Mouse (Mus musculus) myocyte (in vitro differentiated cells): ENCODE measurements around the gene Hnrnph1. TPM values are rescaled to one million over a fixed set of nuclear protein-coding genes. Genes with fewer than 3 reads are reported as not detected.

Source experiments
- H3K27me3 ChIP-seq: one replicate; pipeline ENCODE4 v1.6.1; 2011; ENCODE audit not compliant: control insufficient read depth, insufficient read depth, insufficient read length
- H3K36me3 ChIP-seq: one replicate; pipeline ENCODE4 v1.6.1; 2011; ENCODE audit not compliant: control insufficient read depth, insufficient read depth
- H3K4me2 ChIP-seq: one replicate; pipeline ENCODE4 v1.6.1; 2011; ENCODE audit warnings: low read depth, control low read depth
- H3K4me3 ChIP-seq: one replicate; pipeline ENCODE4 v1.5.1; 2011; ENCODE audit warnings: mild to moderate bottlenecking, control low read depth, moderate library complexity
- H3K79me2 ChIP-seq: one replicate; pipeline ENCODE4 v1.6.1; 2011; ENCODE audit not compliant: control insufficient read depth, insufficient read depth
- H3ac ChIP-seq: one replicate; pipeline ENCODE4 v1.6.1; 2011; ENCODE audit not compliant: control insufficient read depth, insufficient read length
- CEBPB ChIP-seq: IDR thresholded peaks from 2 replicates; pipeline ENCODE4 v1.6.1; 2011; ENCODE audit warnings: mild to moderate bottlenecking, moderate library complexity; ENCODE audit not compliant: poor library complexity, insufficient read depth, severe bottlenecking
- E2F4 ChIP-seq: IDR thresholded peaks from one replicate; pipeline ENCODE4 v1.6.1; 2011; ENCODE audit warnings: mild to moderate bottlenecking, control low read depth, moderate library complexity; ENCODE audit not compliant: insufficient read depth
- MAX ChIP-seq: IDR thresholded peaks from one replicate; pipeline ENCODE4 v1.6.1; 2011; ENCODE audit warnings: low read depth, mild to moderate bottlenecking, control low read depth
- MYOD1 ChIP-seq, 3 experiments: IDR thresholded peaks; one replicate each; pipeline ENCODE4 v1.6.1; 2011; ENCODE audit warnings: control low read depth in 2 of 3, low read depth in 2 of 3, mild to moderate bottlenecking in 2 of 3, moderate library complexity in 1 of 3; ENCODE audit not compliant: insufficient read length in 2 of 3, control insufficient read depth in 1 of 3
- MYOG ChIP-seq, 3 experiments: IDR thresholded peaks; one replicate each; pipeline ENCODE4 v1.6.1; 2011; ENCODE audit warnings: control low read depth in 2 of 3, low read depth in 2 of 3, mild to moderate bottlenecking in 2 of 3; ENCODE audit not compliant: insufficient read length in 2 of 3, control insufficient read depth in 1 of 3, insufficient read depth in 1 of 3
- POLR2A ChIP-seq: IDR thresholded peaks from one replicate; pipeline ENCODE4 v1.6.1; 2011; ENCODE audit warnings: low read depth, mild to moderate bottlenecking, control low read depth, moderate library complexity; ENCODE audit not compliant: insufficient read length
- POLR2AphosphoS2 ChIP-seq: IDR thresholded peaks from one replicate; pipeline ENCODE4 v1.6.1; 2011; ENCODE audit warnings: low read depth, control low read depth; ENCODE audit not compliant: insufficient read length
- REST ChIP-seq: IDR thresholded peaks from one replicate; pipeline ENCODE4 v1.6.1; 2011; ENCODE audit warnings: mild to moderate bottlenecking, control low read depth, moderate library complexity; ENCODE audit not compliant: insufficient read depth, insufficient read length
- SRF ChIP-seq: IDR thresholded peaks from one replicate; pipeline ENCODE4 v1.6.1; 2011; ENCODE audit warnings: low read depth; ENCODE audit not compliant: control insufficient read depth, insufficient read length
- TCF12 ChIP-seq: IDR thresholded peaks from one replicate; pipeline ENCODE4 v1.6.1; 2011; ENCODE audit warnings: mild to moderate bottlenecking, control low read depth; ENCODE audit not compliant: poor library complexity, insufficient read depth, severe bottlenecking
- TCF3 ChIP-seq: IDR thresholded peaks from one replicate; pipeline ENCODE4 v1.6.1; 2011; ENCODE audit warnings: low read depth, control low read depth; ENCODE audit not compliant: insufficient read length
- USF1 ChIP-seq: IDR thresholded peaks from one replicate; pipeline ENCODE4 v1.6.1; 2011; ENCODE audit warnings: low read depth, mild to moderate bottlenecking, control low read depth, moderate library complexity
- polyA plus RNA-seq: library from polyadenylated mRNA; unstranded; fragments of >200 nt; fragmentation: generic; extraction: Trizol; gene quantifications from one replicate; pipeline ENCODE4 v1.2.1, GENCODE M21; 2012; ENCODE audit warnings: missing spikeins

Hnrnph1 gene
- polyA plus RNA-seq, 1 experiment = 54.5 TPM

DNA sequence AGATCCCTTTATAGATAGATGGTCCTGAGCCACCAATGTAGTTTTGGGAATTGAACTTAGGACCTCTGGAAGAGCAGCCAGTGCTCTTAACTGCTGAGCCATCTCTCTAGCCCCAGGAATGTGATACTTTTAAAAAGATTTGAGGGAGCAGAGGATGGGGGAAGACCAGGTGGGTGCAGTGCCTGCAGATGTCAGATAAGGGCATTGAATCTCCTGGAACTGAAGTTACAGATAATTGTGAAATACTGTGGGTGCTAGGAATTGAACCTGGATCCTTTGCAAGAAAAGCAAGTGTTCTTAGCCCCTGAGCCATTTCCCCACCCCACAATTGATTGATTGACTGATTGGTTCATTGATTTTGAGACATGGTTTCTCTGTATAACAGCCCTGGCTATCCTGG is 11.5 kb upstream of the Hnrnph1 start:
- Histone ChIP-seq H3ac (no peak overlapping the region), H3K27me3 (no peaks in the 10 kb centered on the region), H3K4me2 (no peak overlapping the region), H3K4me3 (no peak overlapping the region), H3K36me3 (no peaks in the 10 kb centered on the region), H3K79me2 (no peaks in the 10 kb centered on the region)
- TF ChIP-seq REST (no peak), POLR2AphosphoS2 (no peak), MYOD1 (IDR thresholded peaks at IDR 0.05; ENCODE audit: control insufficient read depth in 1 of 3, insufficient read length in 2 of 3, low read depth in 2 of 3) (no peak), E2F4 (no peak), POLR2A (no peak), TCF3 (no peak), SRF (no peak), MYOG (IDR thresholded peaks at IDR 0.05; ENCODE audit: control insufficient read depth in 1 of 3, insufficient read depth in 1 of 3, insufficient read length in 2 of 3, low read depth in 2 of 3) (no peak), TCF12 (no peak), MAX (no peak), USF1 (no peak), CEBPB (no peak)

DNA sequence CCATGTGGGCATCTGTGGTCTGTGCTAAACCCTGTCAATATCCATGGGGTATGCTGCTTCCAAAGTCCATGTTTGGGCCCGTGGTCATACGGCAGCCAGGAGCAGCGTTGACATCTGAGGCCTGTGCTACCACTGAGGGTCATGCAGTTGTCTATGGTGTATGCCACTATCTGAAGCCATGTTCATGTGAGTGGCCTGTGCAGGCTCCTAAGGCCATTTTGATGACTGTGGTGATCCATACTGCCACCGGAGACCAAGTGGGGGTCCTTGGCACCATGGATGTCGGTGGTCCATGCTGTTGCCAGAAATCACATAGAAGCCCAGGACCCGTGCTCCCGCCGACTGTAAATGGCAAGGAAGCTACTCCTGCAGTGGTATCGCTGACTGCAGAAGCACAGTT is 9.3 kb upstream of the Hnrnph1 start:
- Histone ChIP-seq H3K79me2 (no peaks in the 10 kb centered on the region), H3K27me3 (no peaks in the 10 kb centered on the region), H3K36me3 (no peaks in the 10 kb centered on the region), H3K4me2 (no peak overlapping the region), H3ac (no peak overlapping the region), H3K4me3 (no peak overlapping the region)
- no peak for TF ChIP-seq TCF12
- TF ChIP-seq E2F4 = no peak

GRCm38 (mm10) chr11:50369360-50369911 is 7.4 kb upstream of the Hnrnph1 start:
- peak overlapping the region; percentile 44 for H3K4me2 ChIP-seq
- H3K27me3 ChIP-seq = no peaks in the 10 kb centered on the region
- peak in 1 of 3 experiments; percentile 42 for TF ChIP-seq MYOD1 (IDR thresholded peaks at IDR 0.05; ENCODE audit: control insufficient read depth in 1 of 3, insufficient read length in 2 of 3, low read depth in 2 of 3)
- 0 out of 2 replicates have a peak, but pooled peaks have one; percentile 5 for TF ChIP-seq CEBPB
- TF ChIP-seq TCF3 = no peak
- no peak for TF ChIP-seq POLR2A
- no peak for TF ChIP-seq SRF
- no peak overlapping the region for H3ac ChIP-seq
- H3K79me2 ChIP-seq = no peaks in the 10 kb centered on the region
- H3K4me3 ChIP-seq = no peak overlapping the region
- no peaks in the 10 kb centered on the region for H3K36me3 ChIP-seq

DNA sequence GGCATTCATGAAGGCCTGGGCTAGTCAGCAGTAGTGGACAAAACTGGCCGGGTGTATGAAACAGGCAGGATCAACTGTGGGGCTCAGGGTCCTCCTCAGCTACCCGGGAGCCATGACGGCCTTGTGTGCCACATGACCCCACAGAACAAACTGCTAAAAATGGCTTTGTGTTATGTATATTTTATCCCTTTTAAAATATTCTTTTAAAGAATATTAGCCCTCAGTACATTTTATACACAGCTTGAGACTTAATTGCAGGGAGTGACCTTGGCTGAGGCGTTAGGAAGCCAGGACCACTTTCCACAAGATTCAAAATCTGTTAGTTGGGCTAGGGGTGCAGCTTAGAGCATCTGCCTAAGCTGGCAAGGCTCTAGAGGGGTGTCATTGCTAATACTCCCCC is 5.8 kb upstream of the Hnrnph1 start:
- Histone ChIP-seq H3K79me2 (no peaks in the 10 kb centered on the region), H3K27me3 (no peaks in the 10 kb centered on the region), H3K4me2 (peak overlapping the region; percentile 42), H3K36me3 (no peaks in the 10 kb centered on the region), H3K4me3 (no peak overlapping the region), H3ac (no peak overlapping the region)
- TF ChIP-seq TCF3 (no peak), MAX (no peak), POLR2AphosphoS2 (no peak), MYOG (IDR thresholded peaks at IDR 0.05; ENCODE audit: control insufficient read depth in 1 of 3, insufficient read depth in 1 of 3, insufficient read length in 2 of 3, low read depth in 2 of 3) (no peak), E2F4 (no peak), USF1 (no peak), CEBPB (no peak), TCF12 (no peak), SRF (no peak)

GRCm38 (mm10) chr11:50371399-50371841 is 5.4 kb upstream of the Hnrnph1 start:
- Histone ChIP-seq H3K27me3 (no peaks in the 10 kb centered on the region), H3K4me2 (peak overlapping the region; percentile 42), H3ac (no peak overlapping the region), H3K4me3 (no peak overlapping the region), H3K36me3 (no peaks in the 10 kb centered on the region), H3K79me2 (peaks cover 3% of the 10 kb centered on the region)
- TF ChIP-seq POLR2AphosphoS2 (no peak), REST (no peak), POLR2A (no peak), MAX (no peak), USF1 (no peak), CEBPB (no peak)
